Mouse (Mus musculus) liver, postnatal 0 days (tissue): ENCODE results near the gene Sept1. TPM values are rescaled to one million over a fixed set of nuclear protein-coding genes. Genes with fewer than 3 reads are reported as not detected.

Experiments
- ATAC-seq: fragments of 200-750 bp; cut with Nextera tagmentation; 2 replicates; pipeline ENCODE4 v1.8.0; 2017; ENCODE audit warnings: mild to moderate bottlenecking, moderate library complexity
- DNase-seq: peaks from one replicate; pipeline ENCODE4 v3.0.0-alpha.2; 2016
- H3K27ac ChIP-seq: fragments of 300-500 bp; sonication (generic); 2 replicates; pipeline ENCODE4 v1.5.1; 2014; ENCODE audit warnings: antibody characterized with exemption, moderate library complexity, mild to moderate bottlenecking, low read depth
- H3K27me3 ChIP-seq: fragments of 300-500 bp; sonication (generic); 2 replicates; pipeline ENCODE4 v1.6.1; 2014; ENCODE audit warnings: low read length, control low read depth, mixed read lengths; ENCODE audit not compliant: insufficient read depth
- H3K36me3 ChIP-seq: fragments of 300-500 bp; sonication (generic); replicated peaks from 2 replicates; pipeline ENCODE4 v1.6.1; 2014; ENCODE audit warnings: mild to moderate bottlenecking, control low read depth, low read length, moderate library complexity, mixed read lengths; ENCODE audit not compliant: insufficient read depth
- H3K4me1 ChIP-seq: fragments of 300-500 bp; sonication (generic); 2 replicates; pipeline ENCODE4 v1.6.1; 2014; ENCODE audit warnings: antibody characterized with exemption, mild to moderate bottlenecking, control low read depth; ENCODE audit not compliant: insufficient read depth
- H3K4me2 ChIP-seq: fragments of 300-500 bp; sonication (generic); 2 replicates; pipeline ENCODE4 v1.6.1; 2014; ENCODE audit warnings: low read depth, mild to moderate bottlenecking, low read length, moderate library complexity, mixed read lengths
- H3K4me3 ChIP-seq: fragments of 300-500 bp; sonication (generic); 2 replicates; pipeline ENCODE4 v1.5.1; 2014; ENCODE audit warnings: low read depth, low read length
- H3K9ac ChIP-seq: fragments of 300-500 bp; sonication (generic); replicated peaks from 2 replicates; pipeline ENCODE4 v1.6.1; 2014; ENCODE audit warnings: mild to moderate bottlenecking, moderate library complexity
- H3K9me3 ChIP-seq: fragments of 300-500 bp; sonication (generic); 2 replicates; pipeline ENCODE4 v1.6.1; 2016; ENCODE audit warnings: mild to moderate bottlenecking, control low read depth, low read length, mixed read lengths
- CTCF ChIP-seq: sonication (generic); IDR thresholded peaks from 2 replicates; pipeline ENCODE4 v1.5.1; 2016; ENCODE audit warnings: antibody characterized with exemption, low read depth
- EP300 ChIP-seq: IDR thresholded peaks from 2 replicates; pipeline ENCODE4 v1.6.1; 2016; ENCODE audit warnings: antibody characterized with exemption, low read depth, mild to moderate bottlenecking
- WGBS: fragments of 180-500 bp; shearing (Covaris S2); extraction: QIAGEN DNeasy Blood & Tissue Kit; methylation state at CpG from one replicate; pipeline ENCODE4 v1.1.7; 2014; ENCODE audit not compliant: insufficient replicate concordance; 5-methylcytosine and 5-hydroxymethylcytosine counted together
- polyA plus RNA-seq: library from polyadenylated mRNA; unstranded; fragments of >200 nt; fragmentation: Nextera tagmentation; extraction: Ambion mirVana; gene quantifications from 2 replicates; pipeline ENCODE4 v1.2.1, GENCODE M21; 2015

Gene Sept1
- 16.7 and 17.3 TPM in 2 replicates for polyA plus RNA-seq

- Histone ChIP-seq H3K9me3 (no peaks in the 10 kb centered on the region), H3K4me1 (peaks cover 17% of the 10 kb centered on the region), H3K4me3 (peak within 1 kb of the TSS; percentile 99), H3K4me2 (peak within 1 kb of the TSS; percentile 94), H3K9ac (peak within 1 kb of the TSS; percentile 93), H3K27me3 (no peaks in the 10 kb centered on the region), H3K27ac (peak within 1 kb of the TSS; percentile 95), H3K36me3 (peaks cover 18% of the 10 kb centered on the region)
- TF ChIP-seq CTCF, result no peak
- no peak for TF ChIP-seq EP300
- ATAC-seq (peak; percentile 90), DNase-seq (peak; percentile 90)
- 2% methylated on average over 59 of the region's 64 CpGs for WGBS
Observed at GRCm38 (mm10) chr7:127232622-127233367, at the start of gene Sept1, which contains the start of gene Zfp553. Gene Sept1, minus strand, starts transcription at chr7:127233130. Gene Zfp553, plus strand, starts transcription at chr7:127233061.

DNA sequence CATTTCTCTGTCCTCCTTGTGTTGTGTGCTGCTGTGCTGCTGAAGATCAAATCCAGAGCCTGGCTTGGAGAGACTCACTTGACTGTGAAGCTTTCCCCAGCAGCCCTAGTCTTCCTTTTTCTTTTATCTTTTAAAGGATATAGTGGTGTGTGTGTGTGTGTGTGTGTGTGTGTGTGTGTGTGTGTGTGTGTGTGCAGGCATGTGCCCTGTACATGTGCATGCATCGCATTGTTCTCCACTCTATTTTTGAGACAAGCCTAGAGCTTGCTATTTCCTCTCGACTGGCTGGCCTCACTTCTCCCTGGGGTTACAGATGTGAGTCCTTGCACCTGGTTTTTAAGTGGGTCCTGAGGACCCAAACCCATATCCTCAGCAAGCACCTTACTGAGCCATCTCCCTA, 49.3 kb upstream of the Sept1 start:
- 66% methylated on average over 2 of the region's 2 CpGs for WGBS
- Histone ChIP-seq H3K9me3 (no peaks in the 10 kb centered on the region), H3K9ac (no peak overlapping the region), H3K36me3 (no peaks in the 10 kb centered on the region), H3K4me3 (no peak overlapping the region), H3K27me3 (no peaks in the 10 kb centered on the region), H3K4me2 (no peak overlapping the region), H3K4me1 (peaks cover 13% of the 10 kb centered on the region), H3K27ac (no peak overlapping the region)
- ATAC-seq, result no peak
- TF ChIP-seq EP300 (no peak), CTCF (no peak)
- no peak for DNase-seq

- ATAC-seq (no peak), DNase-seq (no peak)
- peaks cover 13% of the 10 kb centered on the region for H3K4me1 ChIP-seq
- H3K36me3 ChIP-seq, result no peaks in the 10 kb centered on the region
- no peak overlapping the region for H3K9ac ChIP-seq
- H3K9me3 ChIP-seq, result no peaks in the 10 kb centered on the region
- TF ChIP-seq CTCF (no peak), EP300 (no peak)
- 26% methylated on average over 4 of the region's 4 CpGs for WGBS
- no peaks in the 10 kb centered on the region for H3K27me3 ChIP-seq
- H3K27ac ChIP-seq, result no peak overlapping the region
- no peak overlapping the region for H3K4me2 ChIP-seq
- H3K4me3 ChIP-seq, result no peak overlapping the region
Observed at GRCm38 (mm10) chr7:127281114-127281513, 48.2 kb upstream of the Sept1 start.

GRCm38 (mm10) chr7:127280092-127280491, 47.2 kb upstream of the Sept1 start:
- WGBS, result 69% methylated on average over 3 of the region's 3 CpGs
- no peak overlapping the region for H3K4me3 ChIP-seq
- no peaks in the 10 kb centered on the region for H3K36me3 ChIP-seq
- H3K27ac ChIP-seq, result no peak overlapping the region
- H3K4me2 ChIP-seq, result no peak overlapping the region
- H3K27me3 ChIP-seq, result no peaks in the 10 kb centered on the region
- no peak for DNase-seq
- TF ChIP-seq CTCF (no peak), EP300 (no peak)
- ATAC-seq, result no peak
- no peak overlapping the region for H3K9ac ChIP-seq
- no peaks in the 10 kb centered on the region for H3K9me3 ChIP-seq
- peaks cover 13% of the 10 kb centered on the region for H3K4me1 ChIP-seq

DNA sequence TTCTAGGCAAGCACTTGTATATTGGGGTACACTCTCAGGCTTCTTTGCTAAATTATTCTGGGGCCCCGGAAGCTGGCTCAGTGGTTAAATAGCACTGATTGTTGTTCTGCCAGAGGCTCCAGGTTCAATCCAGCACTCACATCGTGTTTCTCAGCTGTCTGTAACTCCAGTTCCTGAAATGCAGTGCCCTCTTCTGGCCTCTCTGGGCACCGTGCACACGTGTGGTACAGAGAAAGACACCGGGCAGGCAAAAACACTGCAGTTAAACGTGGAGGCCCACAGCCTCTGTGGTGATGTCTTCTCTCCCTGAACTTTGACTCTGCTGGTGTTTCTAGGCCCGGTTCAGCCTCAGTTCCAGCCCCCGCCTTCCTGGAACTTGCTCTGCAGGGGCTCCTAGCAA, 45.4 kb upstream of the Sept1 start:
- H3K4me3 ChIP-seq, result no peak overlapping the region
- 13% methylated on average over 8 of the region's 8 CpGs for WGBS
- H3K27ac ChIP-seq, result peak overlapping the region; percentile 94
- H3K36me3 ChIP-seq, result no peaks in the 10 kb centered on the region
- peaks cover 15% of the 10 kb centered on the region for H3K4me1 ChIP-seq
- ATAC-seq, result no peak
- H3K27me3 ChIP-seq, result no peaks in the 10 kb centered on the region
- no peaks in the 10 kb centered on the region for H3K9me3 ChIP-seq
- peak overlapping the region; percentile 38; the same call in 1 of the 2 replicates for H3K9ac ChIP-seq
- TF ChIP-seq CTCF (peak; percentile 84), EP300 (no peak)
- peak; percentile 70 for DNase-seq
- no peak overlapping the region for H3K4me2 ChIP-seq

DNA sequence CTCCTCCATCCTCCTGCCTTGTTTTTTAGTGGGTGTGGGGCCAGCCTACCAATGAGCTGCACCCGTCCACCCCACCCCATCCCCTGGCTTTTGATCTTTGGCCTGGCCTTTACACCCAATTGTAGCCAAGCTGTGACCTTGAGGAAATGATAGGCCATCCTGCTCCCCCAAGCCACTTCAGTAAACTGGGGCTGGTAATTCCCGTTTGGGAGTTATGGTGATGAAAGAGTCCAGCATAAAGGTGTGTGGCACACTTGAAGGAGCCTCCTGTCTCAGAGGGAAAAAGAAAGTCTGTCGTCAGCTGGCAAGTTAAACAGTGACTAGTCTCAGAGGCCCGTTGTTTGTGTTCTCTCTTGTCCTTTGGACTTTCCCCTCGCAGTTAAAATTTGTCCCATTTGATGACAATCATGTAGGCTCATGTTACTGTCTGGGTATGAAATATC, 43.6 kb upstream of the Sept1 start:
- ATAC-seq (peak; percentile 75), DNase-seq (peak; percentile 67)
- H3K4me3 ChIP-seq, result no peak overlapping the region
- H3K27me3 ChIP-seq, result no peaks in the 10 kb centered on the region
- peaks cover 1% of the 10 kb centered on the region; the same call in 1 of the 2 replicates for H3K36me3 ChIP-seq
- no peaks in the 10 kb centered on the region for H3K9me3 ChIP-seq
- H3K4me2 ChIP-seq, result peak overlapping the region; percentile 14; the same call in 1 of the 2 replicates
- peak; percentile 90 for TF ChIP-seq EP300
- no peak for TF ChIP-seq CTCF
- H3K9ac ChIP-seq, result peak overlapping the region; percentile 3
- peaks cover 18% of the 10 kb centered on the region for H3K4me1 ChIP-seq
- peak overlapping the region; percentile 94 for H3K27ac ChIP-seq
- 56% methylated on average over 5 of the region's 5 CpGs for WGBS
